Mouse (Mus musculus): ENCODE measurements around the gene Tspan12. TPM values are rescaled to one million over a fixed set of nuclear protein-coding genes. Genes with fewer than 3 reads are reported as not detected.

Tspan12 gene
- polyA plus RNA-seq, 1 experiment: not detected

DNA sequence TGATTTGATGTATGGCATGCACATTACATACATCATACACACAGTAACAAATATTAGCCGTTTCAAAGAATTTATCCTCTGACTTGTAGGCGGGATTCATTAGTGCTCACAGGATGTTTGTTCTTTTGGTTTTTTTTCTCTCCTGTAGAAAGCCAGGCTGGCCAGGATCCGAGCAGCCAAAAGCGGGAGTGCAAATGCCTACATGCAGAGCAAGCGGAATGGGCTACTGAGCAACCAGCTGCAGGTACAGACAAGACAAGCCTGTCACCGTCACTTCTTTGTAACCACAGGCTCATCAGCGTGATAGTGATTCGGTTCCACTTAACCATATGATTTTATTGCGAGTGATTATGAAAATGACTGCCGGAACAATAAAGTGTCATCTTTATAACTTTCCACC is 130.1 kb downstream of the Tspan12 start:
- TF ChIP-seq GATA1 (IDR thresholded peaks at IDR 0.05; ENCODE audit: low read length): no peak

Other genes with a start within 250 kb of the Tspan12 start
- gene Ing3, start 97.1 kb upstream of the Tspan12 start, polyA plus RNA-seq (2012): 7.2 and 10.9 TPM in 2 replicates
- gene Cped1, start 133.4 kb upstream of the Tspan12 start, polyA plus RNA-seq (2012): not detected in 2 replicates

Measured in G1E-ER4 (cell line).